Mouse (Mus musculus): Measurements from ENCODE around the gene Epn3.

- TF ChIP-seq JUND (conservative IDR thresholded peaks at IDR 0.05; ENCODE audit: low read depth, low read length), result no peak
- no peak for TF ChIP-seq CTCF (conservative IDR thresholded peaks at IDR 0.05 in 1 of 2, IDR thresholded peaks at IDR 0.05 in 1 of 2; ENCODE audit: low read depth in 2 of 2, low read length in 2 of 2)
- TF ChIP-seq TBP (conservative IDR thresholded peaks at IDR 0.05; ENCODE audit: low read depth, low read length), result no peak
- TF ChIP-seq SMC3 (IDR thresholded peaks at IDR 0.05; ENCODE audit: low read depth, low read length), result no peak
- TF ChIP-seq ZNF384 (IDR thresholded peaks at IDR 0.05; ENCODE audit: low read depth, low read length), result no peak
- TF ChIP-seq TCF12 (IDR thresholded peaks at IDR 0.05; ENCODE audit: low read depth, low read length), result no peak
- TF ChIP-seq POLR2A (IDR thresholded peaks at IDR 0.05; ENCODE audit: low read depth, low read length), result no peak
- no peak for TF ChIP-seq EP300 (IDR thresholded peaks at IDR 0.05; ENCODE audit: low read length)
- no peak for TF ChIP-seq MYC (IDR thresholded peaks at IDR 0.05; ENCODE audit: low read depth, low read length)
- no peak for TF ChIP-seq RAD21 (IDR thresholded peaks at IDR 0.05; ENCODE audit: low read depth, low read length)
- no peak for TF ChIP-seq NRF1 (IDR thresholded peaks at IDR 0.05; ENCODE audit: low read depth, low read length)
- TF ChIP-seq MAFK (IDR thresholded peaks at IDR 0.05; ENCODE audit: insufficient replicate concordance, low read length), result no peak
Measured at GRCm38 (mm10) chr11:94468582-94469064, 31.2 kb downstream of the Epn3 start.

Data from CH12.LX (cell line).